Mouse (Mus musculus): ENCODE measurements around the gene Cmtm5. TPM values are rescaled to one million over a fixed set of nuclear protein-coding genes. Genes with fewer than 3 reads are reported as not detected.
A peak's percentile ranks its signal among the peaks of the same experiment; 100 is the strongest.

Gene Cmtm5
- 5.5 and 8.4 TPM in 2 replicates for polyA plus RNA-seq (2016; fragmentation: Nextera tagmentation; extraction: Ambion mirVana)

DNA sequence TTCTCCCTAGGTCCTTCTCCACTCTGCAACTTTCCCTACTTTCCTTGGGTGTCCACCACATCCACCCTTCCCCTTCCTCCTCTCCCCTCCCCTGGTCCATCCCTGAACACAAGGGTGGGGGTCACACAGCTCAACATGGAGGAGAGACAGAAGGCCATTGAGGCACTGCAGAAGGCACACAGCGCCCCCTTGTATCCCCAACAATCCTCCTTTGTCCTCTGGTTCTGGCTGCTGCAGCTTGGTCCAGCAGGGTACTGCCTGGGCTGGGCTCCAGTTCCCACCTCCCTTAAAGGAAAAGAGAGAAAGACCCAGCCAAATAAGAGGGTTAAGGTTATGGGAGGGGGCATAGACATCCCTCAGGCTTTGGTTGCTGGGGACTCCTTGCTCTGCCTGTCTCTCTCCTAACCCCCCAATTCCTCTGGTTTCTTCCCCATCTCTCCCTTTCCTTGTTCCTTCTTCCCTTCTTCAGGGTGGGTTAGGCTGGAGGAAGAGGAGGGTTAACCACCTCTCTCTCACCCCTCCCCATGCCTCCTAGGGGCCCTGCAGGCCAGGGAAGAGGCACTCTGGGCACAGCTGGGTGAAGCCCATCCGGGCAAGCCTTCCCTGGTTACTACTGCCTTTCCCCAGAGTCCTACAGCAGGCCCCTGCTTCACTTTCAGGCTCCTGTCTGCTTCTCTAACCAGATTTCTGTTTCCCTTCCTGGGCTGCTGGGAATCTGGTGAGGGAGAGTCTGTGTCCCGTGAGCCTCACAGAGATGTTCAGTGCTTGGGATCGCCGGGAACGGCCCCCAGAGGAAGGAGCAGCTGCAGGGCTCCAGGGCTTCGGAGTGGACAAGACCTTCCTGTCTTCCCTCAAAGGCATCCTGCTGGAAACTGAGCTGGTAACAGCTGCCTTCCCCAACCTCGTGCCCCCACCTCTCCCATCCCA, at the start of gene Cmtm5:
Gene Cmtm5 (plus strand): TSS at position 358 of the 927 bp plus-strand sequence.
- ATAC-seq (ENCODE audit: insufficient number of reproducible peaks, insufficient read depth, low FRiP score, low TSS enrichment, low read depth): no peak
- Histone ChIP-seq H3K27ac (peak within 1 kb of the TSS; percentile 79), H3K36me3 (no peaks in the 10 kb centered on the region), H3K9me3 (no peaks in the 10 kb centered on the region), H3K4me2 (peak within 1 kb of the TSS; percentile 11; the same call in 1 of the 2 replicates), H3K4me3 (replicated peaks) (0 out of 2 replicates have a peak within 1 kb of the TSS, but pooled peaks have one; percentile 2), H3K27me3 (no peaks in the 10 kb centered on the region), H3K9ac (replicated peaks) (peak within 1 kb of the TSS; percentile 31; the same call in 1 of the 2 replicates), H3K4me1 (replicated peaks) (peaks cover 26% of the 10 kb centered on the region)
- WGBS: 38% methylated on average over 8 of the region's 8 CpGs

DNA sequence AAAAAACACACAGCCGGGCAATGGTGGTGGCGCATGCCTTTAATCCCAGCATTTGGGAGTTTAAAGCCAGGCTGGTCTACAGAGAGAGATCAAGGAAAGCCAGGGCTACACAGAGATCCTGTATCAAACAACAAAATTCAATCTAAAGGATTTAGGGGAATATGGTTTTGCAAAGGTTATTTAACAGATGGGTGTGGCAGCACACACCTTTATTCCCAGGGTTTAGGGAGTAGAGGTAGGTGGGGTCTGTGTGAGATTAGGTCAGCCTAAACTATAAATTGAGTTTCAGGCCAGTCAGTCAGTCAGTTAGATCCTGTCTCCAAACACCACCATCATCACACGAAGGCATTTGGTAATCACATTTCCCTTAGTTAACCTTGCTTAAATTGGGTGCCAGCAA, 43.9 kb upstream of the Cmtm5 start, which contains the start of gene Pabpn1:
Gene Pabpn1 (plus strand): TSS at position 301 of the 400 bp plus-strand sequence.
- peak within 1 kb of the TSS; percentile 75 for H3K27ac ChIP-seq
- H3K9me3 ChIP-seq: no peaks in the 10 kb centered on the region
- no peak within 1 kb of the TSS for H3K9ac ChIP-seq (replicated peaks)
- H3K4me3 ChIP-seq (replicated peaks): peak within 1 kb of the TSS; percentile 95
- 90% methylated on average over 3 of the region's 3 CpGs for WGBS
- H3K36me3 ChIP-seq: peaks cover 18% of the 10 kb centered on the region
- peak within 1 kb of the TSS; percentile 55 for H3K4me2 ChIP-seq
- H3K27me3 ChIP-seq: no peaks in the 10 kb centered on the region
- no peak for ATAC-seq (ENCODE audit: insufficient number of reproducible peaks, insufficient read depth, low FRiP score, low TSS enrichment, low read depth)
- peaks cover 9% of the 10 kb centered on the region for H3K4me1 ChIP-seq (replicated peaks)

DNA sequence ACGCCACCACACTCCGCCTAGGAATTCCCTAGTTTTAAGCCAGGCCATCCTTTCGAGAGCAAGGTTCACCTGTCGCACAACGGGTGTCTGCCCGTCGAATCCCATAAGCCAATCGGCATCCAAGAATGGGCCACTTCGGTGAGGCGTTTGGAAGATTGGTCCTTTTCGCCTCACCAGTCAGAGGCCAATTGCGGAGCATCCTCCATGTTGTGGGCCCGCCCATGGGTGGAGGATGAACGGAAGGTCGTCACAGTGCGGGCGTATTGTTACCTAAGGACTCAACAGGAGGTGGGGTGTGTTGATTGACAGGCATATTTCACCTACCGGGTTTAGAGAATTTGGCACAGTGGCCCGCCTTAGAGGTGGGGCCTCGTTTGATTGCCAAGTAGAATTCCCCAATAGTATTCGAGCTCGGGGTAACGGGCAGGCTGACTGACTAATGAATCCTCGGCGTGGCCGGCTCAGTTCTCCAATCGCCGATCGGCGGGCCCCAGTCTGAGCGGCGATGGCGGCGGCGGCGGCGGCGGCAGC, 42.3 kb upstream of the Cmtm5 start:
- Histone ChIP-seq H3K9ac (replicated peaks) (peak overlapping the region; percentile 99), H3K36me3 (peaks cover 33% of the 10 kb centered on the region), H3K4me2 (peak overlapping the region; percentile 83), H3K27me3 (no peaks in the 10 kb centered on the region), H3K27ac (peak overlapping the region; percentile 95), H3K4me1 (replicated peaks) (peaks cover 13% of the 10 kb centered on the region), H3K9me3 (no peaks in the 10 kb centered on the region), H3K4me3 (replicated peaks) (peak overlapping the region; percentile 95)
- ATAC-seq (ENCODE audit: insufficient number of reproducible peaks, insufficient read depth, low FRiP score, low TSS enrichment, low read depth): peak; percentile 99
- WGBS: under 1% methylated on average over 38 of the region's 38 CpGs

DNA sequence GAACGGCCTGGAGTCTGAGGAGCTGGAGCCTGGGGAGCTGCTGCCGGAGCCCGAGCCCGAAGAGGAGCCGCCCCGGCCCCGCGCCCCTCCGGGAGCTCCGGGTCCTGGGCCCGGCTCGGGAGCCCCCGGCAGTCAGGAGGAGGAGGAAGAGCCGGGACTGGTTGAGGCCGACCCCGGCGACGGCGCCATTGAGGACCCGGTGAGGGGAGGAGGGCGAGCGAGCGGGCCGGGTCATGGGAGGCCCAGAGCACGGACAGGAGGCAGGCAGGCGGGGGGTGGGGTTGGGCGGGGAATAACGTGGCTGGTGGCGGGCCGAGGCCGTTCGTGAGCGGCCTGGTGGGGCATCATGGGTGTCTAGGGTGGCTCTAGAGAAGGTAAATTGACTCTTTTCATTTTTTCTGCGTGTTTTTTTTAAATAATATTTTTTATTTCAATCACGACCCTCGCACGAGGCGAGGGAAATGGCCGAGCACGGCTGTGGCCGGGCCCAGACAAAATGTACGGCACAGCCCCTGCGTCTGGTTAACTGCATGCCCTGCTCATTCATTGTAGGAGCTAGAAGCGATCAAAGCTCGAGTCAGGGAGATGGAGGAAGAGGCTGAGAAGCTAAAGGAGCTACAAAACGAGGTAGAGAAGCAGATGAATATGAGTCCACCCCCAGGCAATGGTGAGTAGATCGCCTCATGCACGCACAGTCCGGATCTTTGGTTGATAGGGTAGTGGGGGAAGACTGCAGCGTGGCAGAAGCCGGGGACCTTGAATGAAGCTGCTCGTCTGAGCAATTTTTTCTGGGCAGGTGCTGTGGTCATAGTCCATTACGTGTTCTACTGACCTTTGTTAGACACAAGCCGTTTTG, 41.5 kb upstream of the Cmtm5 start:
- Histone ChIP-seq H3K4me2 (peak overlapping the region; percentile 83), H3K27me3 (no peaks in the 10 kb centered on the region), H3K9me3 (no peaks in the 10 kb centered on the region), H3K9ac (replicated peaks) (peak overlapping the region; percentile 99), H3K4me1 (replicated peaks) (peaks cover 13% of the 10 kb centered on the region), H3K4me3 (replicated peaks) (peak overlapping the region; percentile 95), H3K36me3 (peaks cover 38% of the 10 kb centered on the region), H3K27ac (peak overlapping the region; percentile 95)
- ATAC-seq (ENCODE audit: insufficient number of reproducible peaks, insufficient read depth, low FRiP score, low TSS enrichment, low read depth): peak; percentile 43
- WGBS: under 1% methylated on average over 52 of the region's 54 CpGs

DNA sequence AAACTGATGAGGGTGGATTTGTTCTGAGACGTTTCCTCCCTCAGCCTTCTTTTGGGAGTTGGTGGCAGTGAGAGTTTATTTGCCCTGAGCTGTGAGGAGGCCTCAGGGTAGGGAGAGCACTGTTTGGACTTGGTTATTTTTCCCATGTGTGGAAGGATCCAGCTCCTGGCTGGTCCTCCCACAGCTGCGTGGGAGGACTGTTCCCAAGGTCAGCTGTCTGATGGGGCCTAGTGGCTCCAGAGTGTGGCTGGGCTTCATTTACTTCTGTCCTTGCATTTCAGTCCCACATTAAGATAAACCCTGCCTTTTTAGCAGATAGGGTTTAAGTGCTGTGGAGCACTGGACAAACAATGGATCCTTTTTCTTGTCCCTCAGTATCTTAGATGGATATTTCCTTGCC, 38.6 kb upstream of the Cmtm5 start:
- Histone ChIP-seq H3K4me2 (no peak overlapping the region), H3K9me3 (no peaks in the 10 kb centered on the region), H3K27me3 (no peaks in the 10 kb centered on the region), H3K36me3 (peaks cover 38% of the 10 kb centered on the region), H3K4me1 (replicated peaks) (peaks cover 13% of the 10 kb centered on the region), H3K9ac (replicated peaks) (no peak overlapping the region), H3K27ac (peak overlapping the region; percentile 23; the same call in 1 of the 2 replicates), H3K4me3 (replicated peaks) (no peak overlapping the region)
- no peak for ATAC-seq (ENCODE audit: insufficient number of reproducible peaks, insufficient read depth, low FRiP score, low TSS enrichment, low read depth)
- 78% methylated on average over 2 of the region's 2 CpGs for WGBS

DNA sequence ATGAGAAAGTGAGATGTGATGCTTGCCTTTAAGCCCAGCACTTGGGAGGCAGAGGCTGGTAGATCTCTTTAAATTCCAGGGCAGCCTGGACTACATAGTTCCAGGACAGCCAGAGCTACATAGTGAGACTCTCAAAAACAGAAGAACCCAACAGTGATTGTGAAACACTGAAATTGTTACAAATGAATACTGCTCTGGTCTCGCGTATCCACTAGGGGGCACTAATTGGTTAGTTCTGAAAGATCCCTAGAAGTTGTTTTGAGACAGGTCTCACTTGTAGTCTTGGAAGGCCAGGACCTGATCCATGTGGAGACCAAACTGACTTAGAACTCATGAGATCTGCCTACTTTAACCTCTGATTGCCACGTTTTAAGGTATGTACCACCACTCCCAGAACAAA, 35.7 kb upstream of the Cmtm5 start:
- Histone ChIP-seq H3K4me2 (no peak overlapping the region), H3K9ac (replicated peaks) (no peak overlapping the region), H3K4me1 (replicated peaks) (peaks cover 8% of the 10 kb centered on the region), H3K4me3 (replicated peaks) (no peak overlapping the region), H3K27ac (peak overlapping the region; percentile 41; the same call in 1 of the 2 replicates), H3K27me3 (no peaks in the 10 kb centered on the region), H3K9me3 (no peaks in the 10 kb centered on the region), H3K36me3 (peaks cover 52% of the 10 kb centered on the region)
- WGBS: under 1% methylated on average over 3 of the region's 3 CpGs
- no peak for ATAC-seq (ENCODE audit: insufficient number of reproducible peaks, insufficient read depth, low FRiP score, low TSS enrichment, low read depth)

DNA sequence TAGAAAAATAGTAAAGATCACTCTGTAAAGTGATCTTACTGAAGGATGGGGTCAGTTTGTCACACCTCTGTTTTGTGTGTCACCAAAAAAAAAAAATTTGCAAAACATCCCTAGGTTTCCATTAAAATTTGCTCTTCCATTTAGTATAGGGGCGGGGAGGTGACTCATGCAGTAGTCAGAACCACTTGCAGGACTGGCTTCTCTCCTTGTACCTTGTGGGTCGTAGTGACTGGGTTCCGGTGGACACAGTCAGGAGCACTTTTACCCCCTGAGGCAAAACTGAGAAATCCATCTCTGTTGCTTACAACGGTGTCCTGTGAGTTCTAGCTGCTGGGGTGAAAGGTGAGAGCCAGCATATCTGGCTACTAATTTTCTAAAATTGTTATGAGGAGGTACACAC, 32.4 kb upstream of the Cmtm5 start:
- Histone ChIP-seq H3K36me3 (peaks cover 52% of the 10 kb centered on the region), H3K27me3 (no peaks in the 10 kb centered on the region), H3K9ac (replicated peaks) (no peak overlapping the region), H3K4me2 (no peak overlapping the region), H3K4me3 (replicated peaks) (no peak overlapping the region), H3K27ac (no peak overlapping the region), H3K9me3 (no peaks in the 10 kb centered on the region), H3K4me1 (replicated peaks) (peaks cover 4% of the 10 kb centered on the region; the same call in 1 of the 2 replicates)
- 88% methylated on average over 4 of the region's 4 CpGs for WGBS
- ATAC-seq (ENCODE audit: insufficient number of reproducible peaks, insufficient read depth, low FRiP score, low TSS enrichment, low read depth): no peak

DNA sequence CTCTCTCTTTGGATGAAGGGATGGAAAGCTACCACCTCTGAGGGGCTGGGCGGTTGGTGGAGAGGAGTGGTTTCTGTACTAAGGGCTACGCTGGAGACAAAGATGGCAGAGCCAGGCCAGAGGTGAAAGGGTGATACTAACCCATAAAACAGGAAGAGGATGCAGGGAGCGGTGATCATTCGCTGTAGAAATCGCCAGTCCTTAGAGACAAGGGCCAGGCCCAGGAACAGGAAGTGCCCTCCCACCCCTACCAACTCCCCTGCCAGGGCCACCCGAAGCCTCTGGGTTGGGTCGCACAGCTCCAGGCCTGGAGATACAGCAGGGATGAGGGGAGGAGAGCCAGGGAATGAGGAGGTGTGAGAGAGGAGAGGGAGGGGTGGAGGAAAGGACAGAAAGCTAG, 27.4 kb upstream of the Cmtm5 start:
- Histone ChIP-seq H3K27me3 (no peaks in the 10 kb centered on the region), H3K4me1 (replicated peaks) (peaks cover 21% of the 10 kb centered on the region), H3K4me3 (replicated peaks) (no peak overlapping the region), H3K9ac (replicated peaks) (no peak overlapping the region), H3K36me3 (peaks cover 77% of the 10 kb centered on the region), H3K27ac (no peak overlapping the region), H3K9me3 (no peaks in the 10 kb centered on the region), H3K4me2 (no peak overlapping the region)
- no peak for ATAC-seq (ENCODE audit: insufficient number of reproducible peaks, insufficient read depth, low FRiP score, low TSS enrichment, low read depth)
- 81% methylated on average over 7 of the region's 7 CpGs for WGBS

DNA sequence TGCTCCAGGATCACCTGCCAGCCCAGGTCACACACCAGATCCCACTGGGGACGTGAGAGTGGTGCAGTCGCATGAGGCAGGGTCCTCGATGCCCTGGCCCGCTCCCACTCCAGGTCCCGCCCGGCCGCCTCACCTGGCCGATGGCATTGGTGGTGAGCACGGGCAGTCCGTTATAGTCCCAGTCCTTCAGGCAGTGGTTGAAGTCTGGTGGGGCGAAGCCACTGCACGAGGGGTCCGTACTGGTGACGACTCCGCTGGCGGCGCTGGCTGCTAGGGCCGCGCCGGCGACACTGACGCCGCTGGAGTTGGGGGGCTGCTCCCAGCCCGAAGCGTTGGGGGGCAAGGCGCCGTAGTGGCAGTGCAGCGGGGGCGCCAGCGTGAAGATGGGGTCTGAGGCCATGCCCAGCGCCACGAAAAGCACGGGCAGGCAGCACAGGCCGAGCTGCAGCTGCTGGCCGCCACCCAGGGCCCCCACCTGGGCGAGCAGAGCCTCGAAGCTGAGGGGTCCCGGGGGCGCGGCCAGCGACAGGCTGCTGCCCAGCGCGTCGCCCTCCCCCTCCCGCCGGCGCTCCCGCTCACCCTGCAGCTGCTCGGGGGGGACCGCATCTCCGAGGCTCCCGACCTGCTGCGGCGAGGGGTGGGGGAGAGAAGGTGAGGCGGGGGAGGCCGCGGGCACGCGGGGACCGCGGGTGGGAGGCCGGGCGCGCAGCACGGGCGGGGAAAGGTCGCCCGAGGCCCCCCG, 23.8 kb upstream of the Cmtm5 start:
- peaks cover 66% of the 10 kb centered on the region for H3K36me3 ChIP-seq
- H3K9ac ChIP-seq (replicated peaks): peak overlapping the region; percentile 96
- no peaks in the 10 kb centered on the region for H3K9me3 ChIP-seq
- peaks cover 25% of the 10 kb centered on the region for H3K4me1 ChIP-seq (replicated peaks)
- ATAC-seq (ENCODE audit: insufficient number of reproducible peaks, insufficient read depth, low FRiP score, low TSS enrichment, low read depth): peak; percentile 54; the same call in 1 of the 2 replicates
- 2% methylated on average over 52 of the region's 69 CpGs for WGBS
- peak overlapping the region; percentile 90 for H3K27ac ChIP-seq
- H3K4me3 ChIP-seq (replicated peaks): peak overlapping the region; percentile 98
- no peaks in the 10 kb centered on the region for H3K27me3 ChIP-seq
- H3K4me2 ChIP-seq: peak overlapping the region; percentile 95

DNA sequence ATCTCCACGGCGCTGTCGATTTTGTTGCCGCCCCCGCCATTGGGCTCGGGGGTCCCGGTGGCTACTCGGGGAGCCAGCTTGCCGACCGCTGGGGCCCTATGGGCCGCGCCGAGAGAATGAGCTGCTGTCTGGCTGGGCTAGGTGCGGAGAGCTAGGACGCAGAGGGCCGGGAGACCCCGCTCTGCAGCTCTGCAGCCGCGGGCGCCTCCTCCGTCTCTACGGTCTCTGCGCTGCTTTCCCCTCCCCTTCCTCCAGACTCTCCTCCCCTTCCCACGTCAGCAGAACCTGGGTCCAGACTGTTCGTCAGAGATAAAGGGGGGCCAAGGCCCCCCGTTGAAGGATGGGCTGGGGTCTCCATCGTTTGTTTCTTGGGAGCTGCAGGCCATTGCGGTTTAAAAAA, 23.2 kb upstream of the Cmtm5 start, which contains the start of gene Slc22a17:
Gene Slc22a17 (minus strand): TSS at position 247 of the 400 bp plus-strand sequence.
- Histone ChIP-seq H3K9ac (replicated peaks) (peak within 1 kb of the TSS; percentile 96), H3K4me3 (replicated peaks) (peak within 1 kb of the TSS; percentile 98), H3K36me3 (peaks cover 66% of the 10 kb centered on the region), H3K27ac (peak within 1 kb of the TSS; percentile 90), H3K4me1 (replicated peaks) (peaks cover 24% of the 10 kb centered on the region), H3K27me3 (no peaks in the 10 kb centered on the region), H3K4me2 (peak within 1 kb of the TSS; percentile 95), H3K9me3 (no peaks in the 10 kb centered on the region)
- ATAC-seq (ENCODE audit: insufficient number of reproducible peaks, insufficient read depth, low FRiP score, low TSS enrichment, low read depth): peak; percentile 92
- under 1% methylated on average over 27 of the region's 28 CpGs for WGBS
